Mouse (Mus musculus): ENCODE measurements around the gene Rassf4.
"Not testable (repeated sequence)": the region's sequence is repeated elsewhere in the genome, so short reads cannot be mapped to it uniquely, and the experiment has no call there.

The Rassf4 gene

GRCm38 (mm10) chr6:116636581-116637235 is 37.0 kb downstream of the Rassf4 start:
- DNase-seq (ENCODE audit: inconsistent ontology term) = no peak

GRCm38 (mm10) chr6:116635251-116636180 is 38.2 kb downstream of the Rassf4 start:
- no peak for DNase-seq (ENCODE audit: inconsistent ontology term)

GRCm38 (mm10) chr6:116633741-116634695 is 39.7 kb downstream of the Rassf4 start:
- no peak for DNase-seq (ENCODE audit: inconsistent ontology term)

GRCm38 (mm10) chr6:116632129-116632528 is 41.6 kb downstream of the Rassf4 start:
- DNase-seq (ENCODE audit: inconsistent ontology term) = no peak

GRCm38 (mm10) chr6:116629766-116630165 is 44.0 kb downstream of the Rassf4 start:
- DNase-seq (ENCODE audit: inconsistent ontology term) = no peak

- peak; percentile 83 for DNase-seq (ENCODE audit: inconsistent ontology term)
These were observed 45.1 kb downstream of the Rassf4 start, which contains the start of gene Zfp422 for GRCm38 (mm10) chr6:116628539-116629171. Zfp422 (minus strand) TSS chr6:116628999.

GRCm38 (mm10) chr6:116628095-116628494 is 45.7 kb downstream of the Rassf4 start:
- DNase-seq (ENCODE audit: inconsistent ontology term) = no peak

GRCm38 (mm10) chr6:116626417-116626816 is 47.3 kb downstream of the Rassf4 start:
- not testable (repeated sequence) for DNase-seq (ENCODE audit: inconsistent ontology term)

- no peak for DNase-seq (ENCODE audit: inconsistent ontology term)
These were observed 52.3 kb downstream of the Rassf4 start for GRCm38 (mm10) chr6:116621318-116622023.

GRCm38 (mm10) chr6:116618073-116618472 is 55.7 kb downstream of the Rassf4 start:
- no peak for DNase-seq (ENCODE audit: inconsistent ontology term)

GRCm38 (mm10) chr6:116615719-116616118 is 58.0 kb downstream of the Rassf4 start:
- no peak for DNase-seq (ENCODE audit: inconsistent ontology term)

GRCm38 (mm10) chr6:116607230-116607629 is 66.5 kb downstream of the Rassf4 start:
- DNase-seq (ENCODE audit: inconsistent ontology term) = no peak

GRCm38 (mm10) chr6:116600969-116601368 is 72.8 kb downstream of the Rassf4 start:
- DNase-seq (ENCODE audit: inconsistent ontology term) = not testable (repeated sequence)

GRCm38 (mm10) chr6:116584095-116584494 is 89.7 kb downstream of the Rassf4 start, which contains the start of gene Olfr215:
Olfr215 (minus strand) TSS chr6:116584195.
- peak; percentile 75 for DNase-seq (ENCODE audit: inconsistent ontology term)

Measured in Muller cell, postnatal 12 days (primary cell).